Mouse (Mus musculus) MEL-GATA-1-ER (cell line): Measurements from ENCODE around the gene Prkcb.

Experiments
- DNase-seq: peaks from one replicate; pipeline ENCODE4 v3.0.0-alpha.2; 2012; ENCODE audit warnings: low read depth; ENCODE audit errors: extremely low read depth

The Prkcb gene

GRCm38 (mm10) chr7:122366635-122367034 is 78.1 kb downstream of the Prkcb start:
- no peak for DNase-seq

GRCm38 (mm10) chr7:122367303-122368007 is 78.9 kb downstream of the Prkcb start:
- no peak for DNase-seq

GRCm38 (mm10) chr7:122370488-122370887 is 81.9 kb downstream of the Prkcb start:
- no peak for DNase-seq

GRCm38 (mm10) chr7:122371947-122372346 is 83.4 kb downstream of the Prkcb start:
- DNase-seq: no peak

- DNase-seq: no peak
Observed at GRCm38 (mm10) chr7:122372349-122372748, 83.8 kb downstream of the Prkcb start.

- no peak for DNase-seq
Observed at GRCm38 (mm10) chr7:122376845-122377244, 88.3 kb downstream of the Prkcb start.

GRCm38 (mm10) chr7:122377967-122378366 is 89.4 kb downstream of the Prkcb start:
- no peak for DNase-seq

GRCm38 (mm10) chr7:122378473-122378872 is 89.9 kb downstream of the Prkcb start:
- no peak for DNase-seq

GRCm38 (mm10) chr7:122379292-122379691 is 90.7 kb downstream of the Prkcb start:
- DNase-seq: no peak

GRCm38 (mm10) chr7:122380336-122381130 is 92.0 kb downstream of the Prkcb start:
- no peak for DNase-seq

- no peak for DNase-seq
Observed at GRCm38 (mm10) chr7:122381560-122381959, 93.0 kb downstream of the Prkcb start.

- DNase-seq: no peak
Observed at GRCm38 (mm10) chr7:122383260-122383659, 94.7 kb downstream of the Prkcb start.

- DNase-seq: no peak
Observed at GRCm38 (mm10) chr7:122384891-122385290, 96.3 kb downstream of the Prkcb start.

GRCm38 (mm10) chr7:122386567-122386966 is 98.0 kb downstream of the Prkcb start:
- no peak for DNase-seq

- no peak for DNase-seq
Observed at GRCm38 (mm10) chr7:122387896-122388295, 99.3 kb downstream of the Prkcb start.

- no peak for DNase-seq
Observed at GRCm38 (mm10) chr7:122388858-122389257, 100.3 kb downstream of the Prkcb start.

- no peak for DNase-seq
Observed at GRCm38 (mm10) chr7:122389633-122390032, 101.1 kb downstream of the Prkcb start.

GRCm38 (mm10) chr7:122390200-122390599 is 101.6 kb downstream of the Prkcb start:
- DNase-seq: no peak

GRCm38 (mm10) chr7:122390683-122391082 is 102.1 kb downstream of the Prkcb start:
- no peak for DNase-seq

GRCm38 (mm10) chr7:122391382-122391781 is 102.8 kb downstream of the Prkcb start:
- DNase-seq: no peak

- no peak for DNase-seq
Observed at GRCm38 (mm10) chr7:122393964-122394363, 105.4 kb downstream of the Prkcb start.

- no peak for DNase-seq
Observed at GRCm38 (mm10) chr7:122395159-122395975, 106.8 kb downstream of the Prkcb start.
